Mouse (Mus musculus) heart, embryonic 11.5 days (tissue): ENCODE measurements around the gene Cttn. TPM values are rescaled to one million over a fixed set of nuclear protein-coding genes. Genes with fewer than 3 reads are reported as not detected.

Experiments used
- ATAC-seq: fragments of 200-750 bp; cut with Nextera tagmentation; replicated peaks from 2 replicates; pipeline ENCODE4 v1.8.0; 2017; ENCODE audit warnings: moderate library complexity; ENCODE audit not compliant: insufficient number of reproducible peaks, low FRiP score, low TSS enrichment
- H3K27ac ChIP-seq: fragments of 300-500 bp; sonication (generic); 2 replicates; pipeline ENCODE4 v1.5.1; 2014; ENCODE audit warnings: mild to moderate bottlenecking, low read depth, low read length
- H3K27me3 ChIP-seq: fragments of 300-500 bp; sonication (generic); 2 replicates; pipeline ENCODE4 v1.6.1; 2014; ENCODE audit warnings: mild to moderate bottlenecking, low read length, mixed read lengths; ENCODE audit not compliant: control insufficient read depth, insufficient read depth
- H3K36me3 ChIP-seq: fragments of 300-500 bp; sonication (generic); 2 replicates; pipeline ENCODE4 v1.6.1; 2014; ENCODE audit warnings: mild to moderate bottlenecking, low read length, moderate library complexity, mixed read lengths; ENCODE audit not compliant: control insufficient read depth, insufficient read depth
- H3K4me1 ChIP-seq: fragments of 300-500 bp; sonication (generic); 2 replicates; pipeline ENCODE4 v1.6.1; 2014; ENCODE audit warnings: low read length; ENCODE audit not compliant: control insufficient read depth, insufficient read depth
- H3K4me2 ChIP-seq: fragments of 300-500 bp; sonication (generic); 2 replicates; pipeline ENCODE4 v1.6.1; 2014; ENCODE audit warnings: mild to moderate bottlenecking, moderate library complexity
- H3K4me3 ChIP-seq: fragments of 300-500 bp; sonication (generic); 2 replicates; pipeline ENCODE4 v1.5.1; 2014; ENCODE audit warnings: low read depth, low read length
- H3K9ac ChIP-seq: fragments of 300-500 bp; sonication (generic); 2 replicates; pipeline ENCODE4 v1.6.1; 2014; ENCODE audit warnings: mild to moderate bottlenecking, low read depth, low read length, moderate library complexity
- H3K9me3 ChIP-seq: fragments of 300-500 bp; sonication (generic); replicated peaks from 2 replicates; pipeline ENCODE4 v1.6.1; 2016; ENCODE audit warnings: low read length; ENCODE audit not compliant: control insufficient read depth
- WGBS: fragments of 180-500 bp; shearing (Covaris S2); extraction: QIAGEN DNeasy Blood & Tissue Kit; methylation state at CpG from one replicate; pipeline ENCODE4 v1.1.7; 2014; ENCODE audit not compliant: insufficient replicate concordance; 5-methylcytosine and 5-hydroxymethylcytosine counted together
- polyA plus RNA-seq: library from polyadenylated mRNA; unstranded; fragments of >200 nt; fragmentation: Nextera tagmentation; extraction: Ambion mirVana; gene quantifications from 2 replicates; pipeline ENCODE4 v1.2.1, GENCODE M21; 2014

The Cttn gene
- polyA plus RNA-seq, 1 experiment from 2014 or later, result 128 TPM

GRCm38 (mm10) chr7:144420552-144420951 lies 50.3 kb downstream of the Cttn start:
- Histone ChIP-seq H3K27me3 (no peaks in the 10 kb centered on the region), H3K4me2 (no peak overlapping the region), H3K9ac (no peak overlapping the region), H3K9me3 (no peaks in the 10 kb centered on the region), H3K4me1 (peaks cover 11% of the 10 kb centered on the region; the same call in 1 of the 2 replicates), H3K4me3 (no peak overlapping the region), H3K27ac (no peak overlapping the region), H3K36me3 (no peaks in the 10 kb centered on the region)
- 24% methylated on average over 16 of the region's 16 CpGs for WGBS
- ATAC-seq, result no peak

- Histone ChIP-seq H3K4me3 (no peak overlapping the region), H3K36me3 (no peaks in the 10 kb centered on the region), H3K9me3 (no peaks in the 10 kb centered on the region), H3K4me2 (no peak overlapping the region), H3K9ac (no peak overlapping the region), H3K27ac (no peak overlapping the region), H3K27me3 (no peaks in the 10 kb centered on the region), H3K4me1 (peaks cover 11% of the 10 kb centered on the region; the same call in 1 of the 2 replicates)
- no peak for ATAC-seq
- 43% methylated on average over 16 of the region's 16 CpGs for WGBS
Observed at GRCm38 (mm10) chr7:144417644-144418343, 53.0 kb downstream of the Cttn start.

GRCm38 (mm10) chr7:144417234-144417633 lies 53.6 kb downstream of the Cttn start:
- Histone ChIP-seq H3K4me1 (peaks cover 11% of the 10 kb centered on the region; the same call in 1 of the 2 replicates), H3K9me3 (no peaks in the 10 kb centered on the region), H3K4me2 (no peak overlapping the region), H3K4me3 (no peak overlapping the region), H3K27ac (no peak overlapping the region), H3K27me3 (no peaks in the 10 kb centered on the region), H3K9ac (no peak overlapping the region), H3K36me3 (no peaks in the 10 kb centered on the region)
- WGBS, result 66% methylated on average over 2 of the region's 2 CpGs
- ATAC-seq, result no peak

- no peak for ATAC-seq
- no peak overlapping the region for H3K9ac ChIP-seq
- H3K9me3 ChIP-seq, result no peaks in the 10 kb centered on the region
- no peaks in the 10 kb centered on the region; the same call in 1 of the 2 replicates for H3K27me3 ChIP-seq
- no peak overlapping the region for H3K27ac ChIP-seq
- WGBS, result 56% methylated on average over 4 of the region's 4 CpGs
- H3K36me3 ChIP-seq, result no peaks in the 10 kb centered on the region
- no peak overlapping the region for H3K4me3 ChIP-seq
- H3K4me1 ChIP-seq, result peaks cover 11% of the 10 kb centered on the region; the same call in 1 of the 2 replicates
- no peak overlapping the region for H3K4me2 ChIP-seq
Observed at GRCm38 (mm10) chr7:144415795-144416194, 55.0 kb downstream of the Cttn start.

- Histone ChIP-seq H3K36me3 (no peaks in the 10 kb centered on the region), H3K27me3 (peaks cover 7% of the 10 kb centered on the region; the same call in 1 of the 2 replicates), H3K9me3 (no peaks in the 10 kb centered on the region), H3K4me1 (peaks cover 11% of the 10 kb centered on the region; the same call in 1 of the 2 replicates), H3K4me2 (no peak overlapping the region), H3K27ac (no peak overlapping the region), H3K9ac (no peak overlapping the region), H3K4me3 (no peak overlapping the region)
- ATAC-seq, result no peak
- 75% methylated on average over 5 of the region's 5 CpGs for WGBS
Observed at GRCm38 (mm10) chr7:144414632-144415031, 56.2 kb downstream of the Cttn start.

GRCm38 (mm10) chr7:144411967-144412906 lies 58.6 kb downstream of the Cttn start:
- H3K4me3 ChIP-seq, result no peak overlapping the region
- WGBS, result 68% methylated on average over 22 of the region's 22 CpGs
- H3K27ac ChIP-seq, result no peak overlapping the region
- ATAC-seq, result no peak
- no peaks in the 10 kb centered on the region for H3K9me3 ChIP-seq
- H3K27me3 ChIP-seq, result peaks cover 17% of the 10 kb centered on the region; the same call in 1 of the 2 replicates
- peaks cover 6% of the 10 kb centered on the region for H3K4me1 ChIP-seq
- no peak overlapping the region for H3K4me2 ChIP-seq
- no peak overlapping the region for H3K9ac ChIP-seq
- H3K36me3 ChIP-seq, result no peaks in the 10 kb centered on the region

GRCm38 (mm10) chr7:144409682-144410081 lies 61.1 kb downstream of the Cttn start:
- Histone ChIP-seq H3K9me3 (no peaks in the 10 kb centered on the region), H3K36me3 (no peaks in the 10 kb centered on the region), H3K4me2 (no peak overlapping the region), H3K27ac (no peak overlapping the region), H3K4me1 (peaks cover 9% of the 10 kb centered on the region), H3K9ac (no peak overlapping the region), H3K27me3 (peaks cover 17% of the 10 kb centered on the region; the same call in 1 of the 2 replicates), H3K4me3 (no peak overlapping the region)
- no peak for ATAC-seq
- WGBS, result 66% methylated on average over 18 of the region's 18 CpGs

GRCm38 (mm10) chr7:144408464-144409000 lies 62.3 kb downstream of the Cttn start:
- no peak overlapping the region for H3K4me3 ChIP-seq
- no peak overlapping the region for H3K4me2 ChIP-seq
- H3K27me3 ChIP-seq, result peaks cover 17% of the 10 kb centered on the region; the same call in 1 of the 2 replicates
- H3K27ac ChIP-seq, result no peak overlapping the region
- H3K9ac ChIP-seq, result no peak overlapping the region
- ATAC-seq, result no peak
- no peaks in the 10 kb centered on the region for H3K36me3 ChIP-seq
- 88% methylated on average over 2 of the region's 2 CpGs for WGBS
- H3K4me1 ChIP-seq, result peaks cover 9% of the 10 kb centered on the region
- H3K9me3 ChIP-seq, result no peaks in the 10 kb centered on the region
